Mouse (Mus musculus) left cerebral cortex, postnatal 36 days (tissue): ENCODE data around the gene Mansc4. TPM values are rescaled to one million over a fixed set of nuclear protein-coding genes. Genes with fewer than 3 reads are reported as not detected.

Source experiments
- DNase-seq, 2 experiments: peaks; one replicate each; pipeline ENCODE4 v3.0.0; 2021 to 2022; ENCODE audit warnings: low spot score in 2 of 2, mixed read lengths in 1 of 2
- intact Hi-C: fragments of 180-260 bp; cut with DNase I; formaldehyde crosslinking; loops from one replicate; pipeline ENCODE4 v1.15.1; 2025
- total RNA-seq, 2 experiments: library from RNA; stranded (reverse); gene quantifications; 2 replicates each; pipeline ENCODE4 v1.2.3; 2021

Gene Mansc4
- total RNA-seq, 2 experiments from 2014 or later, result 0.30 TPM; not detected in 1

- intact Hi-C loops, result no loop called here
- DNase-seq, result no peak
These were observed 54.4 kb downstream of the Mansc4 start, which contains the start of gene Rep15 for GRCm38 (mm10) chr6:147032303-147032925. TSS of gene Rep15 (plus strand) at chr6:147032584.

- DNase-seq, result no peak
- intact Hi-C loops, result no loop called here
These were observed 56.5 kb downstream of the Mansc4 start for GRCm38 (mm10) chr6:147030096-147030885.

GRCm38 (mm10) chr6:147029591-147029990 is 57.2 kb downstream of the Mansc4 start:
- intact Hi-C loops, result no loop called here
- DNase-seq, result no peak

GRCm38 (mm10) chr6:147028396-147028795 is 58.4 kb downstream of the Mansc4 start:
- intact Hi-C loops, result no loop called here
- no peak for DNase-seq

Other genes starting within 250 kb of the Mansc4 start
- gene Smco2, start 236.9 kb downstream of the Mansc4 start, total RNA-seq, result not detected
- gene Ppfibp1, start 198.5 kb downstream of the Mansc4 start, total RNA-seq, result 10 to 100 TPM; 47.8 to 63.8 TPM
- not detected for gene 1700034J05Rik, start 132.6 kb downstream of the Mansc4 start, total RNA-seq
- gene Rep15, start 54.4 kb downstream of the Mansc4 start, total RNA-seq, result 1 to 10 TPM; 1.1 to 2.7 TPM
- gene Mrps35, start 44.3 kb downstream of the Mansc4 start, total RNA-seq, result 10 to 100 TPM; 45.2 to 52.9 TPM
- gene Klhl42, start 4.3 kb upstream of the Mansc4 start, total RNA-seq, result 10 to 100 TPM; 20.1 to 22.4 TPM
- 1 to 10 TPM; 4.9 TPM for gene Pthlh, start 177.2 kb upstream of the Mansc4 start, total RNA-seq